Mouse (Mus musculus) kidney, embryonic 14.5 days (tissue): Measurements from ENCODE around the gene Nuak1. TPM values are rescaled to one million over a fixed set of nuclear protein-coding genes. Genes with fewer than 3 reads are reported as not detected.
A peak's percentile ranks its signal among the peaks of the same experiment; 100 is the strongest.

Source experiments
- ATAC-seq: fragments of 200-750 bp; cut with Nextera tagmentation; 2 replicates; pipeline ENCODE4 v1.8.0; 2017; ENCODE audit warnings: moderate number of reproducible peaks, mild to moderate bottlenecking, moderate TSS enrichment, moderate library complexity; ENCODE audit not compliant: low FRiP score, low TSS enrichment
- H3K27ac ChIP-seq: fragments of 300-500 bp; sonication (generic); 2 replicates; pipeline ENCODE4 v1.5.1; 2014; ENCODE audit warnings: low read depth, mild to moderate bottlenecking, low read length, moderate library complexity, mixed read lengths
- H3K27me3 ChIP-seq: fragments of 300-500 bp; sonication (generic); 2 replicates; pipeline ENCODE4 v1.6.1; 2014; ENCODE audit warnings: mild to moderate bottlenecking, low read length; ENCODE audit not compliant: control insufficient read depth, insufficient read depth
- H3K36me3 ChIP-seq: fragments of 300-500 bp; sonication (generic); 2 replicates; pipeline ENCODE4 v1.6.1; 2014; ENCODE audit warnings: low read length, mixed read lengths; ENCODE audit not compliant: control insufficient read depth, insufficient read depth
- H3K4me1 ChIP-seq: fragments of 300-500 bp; sonication (generic); 2 replicates; pipeline ENCODE4 v1.6.1; 2014; ENCODE audit warnings: low read length, mixed read lengths; ENCODE audit not compliant: control insufficient read depth, insufficient read depth
- H3K4me2 ChIP-seq: fragments of 300-500 bp; sonication (generic); replicated peaks from 2 replicates; pipeline ENCODE4 v1.6.1; 2014; ENCODE audit warnings: low read depth, mild to moderate bottlenecking, low read length
- H3K4me3 ChIP-seq: fragments of 300-500 bp; sonication (generic); 2 replicates; pipeline ENCODE4 v1.5.1; 2014; ENCODE audit warnings: mild to moderate bottlenecking, low read length
- H3K9ac ChIP-seq: fragments of 300-500 bp; sonication (generic); 2 replicates; pipeline ENCODE4 v1.6.1; 2014; ENCODE audit warnings: low read depth, mild to moderate bottlenecking, low read length, moderate library complexity
- H3K9me3 ChIP-seq: fragments of 300-500 bp; sonication (generic); 2 replicates; pipeline ENCODE4 v1.6.1; 2016; ENCODE audit warnings: low read length; ENCODE audit not compliant: control insufficient read depth
- WGBS: fragments of 180-500 bp; shearing (Covaris S2); extraction: QIAGEN DNeasy Blood & Tissue Kit; methylation state at CpG from one replicate; pipeline ENCODE4 v1.1.7; 2014; 5-methylcytosine and 5-hydroxymethylcytosine counted together
- polyA plus RNA-seq: library from polyadenylated mRNA; unstranded; fragments of >200 nt; fragmentation: Nextera tagmentation; extraction: Ambion mirVana; gene quantifications from 2 replicates; pipeline ENCODE4 v1.2.1, GENCODE M21; 2014

Gene Nuak1
- polyA plus RNA-seq, 1 experiment from 2014 or later, result 3.0 TPM

DNA sequence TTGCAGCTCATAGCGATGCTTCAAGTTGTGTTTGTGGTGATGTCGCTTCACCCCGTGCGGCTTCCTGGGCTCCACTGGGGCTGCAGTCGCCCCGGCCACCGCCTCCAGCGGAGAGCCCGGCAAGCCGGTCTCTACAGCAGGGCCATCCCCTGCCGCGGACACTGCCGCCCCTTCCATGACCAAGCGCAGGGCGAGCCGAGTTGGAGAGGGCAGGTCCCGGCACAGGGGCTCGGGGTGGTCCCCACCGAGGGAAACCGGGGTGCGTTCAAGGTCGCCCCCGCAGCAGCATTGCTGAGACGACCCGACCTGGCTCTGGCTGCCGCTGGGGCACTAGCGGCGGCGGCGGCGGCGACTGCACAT lies 236 bp downstream of the Nuak1 start:
- peak; percentile 22 for ATAC-seq
- 2% methylated on average over 29 of the region's 32 CpGs for WGBS
- no peaks in the 10 kb centered on the region for H3K27me3 ChIP-seq

DNA sequence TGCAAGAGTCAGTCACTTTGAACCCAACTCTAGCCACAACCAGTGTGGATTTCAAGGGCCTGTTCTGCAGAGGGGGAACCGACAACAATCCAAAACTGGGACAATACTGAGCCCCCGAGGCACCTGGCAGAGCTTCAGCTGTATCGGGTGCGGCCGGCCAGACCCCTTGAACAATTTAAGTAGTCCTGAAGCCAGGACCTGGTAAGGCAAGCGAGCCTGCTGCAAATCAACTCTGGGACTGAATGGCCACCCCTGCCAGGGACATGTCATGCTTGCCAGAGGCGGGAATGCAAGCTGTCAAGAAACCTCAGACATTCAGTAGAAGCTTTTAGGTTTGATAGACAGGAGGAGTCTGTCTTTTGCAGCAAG lies 1.2 kb downstream of the Nuak1 start:
- Histone ChIP-seq H3K27ac (no peak overlapping the region), H3K4me1 (peaks cover 28% of the 10 kb centered on the region)
- 18% methylated on average over 7 of the region's 7 CpGs for WGBS

More for the DNA sequence above, 236 bp downstream of the Nuak1 start:
- Histone ChIP-seq H3K9me3 (no peaks in the 10 kb centered on the region), H3K36me3 (no peaks in the 10 kb centered on the region), H3K9ac (peak overlapping the region; percentile 98), H3K4me3 (peak overlapping the region; percentile 86), H3K4me1 (peaks cover 28% of the 10 kb centered on the region), H3K4me2 (peak overlapping the region; percentile 90), H3K27ac (peak overlapping the region; percentile 99)

DNA sequence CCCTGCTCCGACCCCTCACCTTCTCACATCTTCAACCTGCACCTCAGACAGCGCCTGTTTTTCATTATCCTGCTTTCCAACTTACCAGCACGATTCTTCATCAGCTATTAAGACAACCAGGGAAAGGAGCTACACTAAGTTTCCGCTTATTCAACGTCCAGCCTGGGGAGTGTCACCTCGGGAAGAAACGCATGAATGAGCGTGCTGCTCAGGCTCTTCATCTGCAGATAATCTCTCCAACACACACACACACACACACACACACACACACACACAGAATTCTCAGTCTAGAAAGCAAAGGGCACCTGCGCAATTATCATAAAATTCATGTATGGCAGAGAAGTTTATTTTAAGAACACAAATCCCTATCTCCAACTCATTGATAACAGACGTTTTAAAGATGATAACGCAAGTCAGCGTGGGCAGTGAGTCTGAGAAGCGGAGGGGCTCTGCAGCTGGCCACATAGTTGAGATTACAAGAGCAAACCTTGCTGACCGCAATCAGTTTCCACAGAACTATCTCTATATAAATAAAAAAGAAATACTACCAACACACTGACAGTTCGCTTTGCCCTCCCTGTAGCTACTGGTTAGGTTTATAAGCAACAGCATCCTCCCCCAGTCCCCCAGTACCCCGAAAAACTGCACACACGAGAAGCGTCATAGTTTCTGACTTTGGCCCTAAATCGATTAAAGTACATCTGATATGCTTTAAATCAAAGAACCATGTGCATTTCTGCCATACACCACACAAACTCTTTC lies 1.8 kb downstream of the Nuak1 start:
- peaks cover 28% of the 10 kb centered on the region for H3K4me1 ChIP-seq
- WGBS, result 23% methylated on average over 19 of the region's 19 CpGs
- peak overlapping the region; percentile 98 for H3K9ac ChIP-seq
- no peaks in the 10 kb centered on the region; the same call in 1 of the 2 replicates for H3K36me3 ChIP-seq
- peak overlapping the region; percentile 90 for H3K4me2 ChIP-seq
- no peaks in the 10 kb centered on the region for H3K27me3 ChIP-seq
- no peaks in the 10 kb centered on the region for H3K9me3 ChIP-seq
- H3K27ac ChIP-seq, result peak overlapping the region; percentile 44; the same call in 1 of the 2 replicates
- ATAC-seq, result no peak
- peak overlapping the region; percentile 86 for H3K4me3 ChIP-seq

More for the DNA sequence above, 1.2 kb downstream of the Nuak1 start:
- no peaks in the 10 kb centered on the region for H3K9me3 ChIP-seq
- peak overlapping the region; percentile 98 for H3K9ac ChIP-seq
- H3K36me3 ChIP-seq, result no peaks in the 10 kb centered on the region; the same call in 1 of the 2 replicates
- no peak for ATAC-seq
- H3K27me3 ChIP-seq, result no peaks in the 10 kb centered on the region
- peak overlapping the region; percentile 86 for H3K4me3 ChIP-seq
- peak overlapping the region; percentile 90 for H3K4me2 ChIP-seq

DNA sequence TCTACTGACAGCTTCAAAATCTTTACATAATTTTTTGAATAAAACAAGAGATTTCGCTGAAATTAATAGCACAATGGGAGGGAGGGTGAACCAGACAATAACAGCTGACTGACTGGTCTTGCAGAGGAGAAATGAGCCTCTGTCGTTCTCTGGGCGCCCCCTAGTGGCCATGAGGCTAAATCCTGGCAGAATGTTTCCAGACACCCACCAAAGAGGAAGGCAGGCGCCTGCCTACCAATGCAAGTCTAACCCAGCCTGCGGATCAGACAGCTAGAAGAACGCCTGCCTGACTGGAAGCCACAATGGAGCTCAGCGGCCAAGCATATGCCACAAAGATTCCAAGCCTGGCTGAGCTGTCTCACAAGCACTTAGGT lies 2.4 kb downstream of the Nuak1 start:
- H3K4me3 ChIP-seq, result peak overlapping the region; percentile 86
- ATAC-seq, result no peak
- 0% methylated on average over 7 of the region's 7 CpGs for WGBS
- peak overlapping the region; percentile 90 for H3K4me2 ChIP-seq
- H3K4me1 ChIP-seq, result peaks cover 28% of the 10 kb centered on the region
- H3K9ac ChIP-seq, result peak overlapping the region; percentile 98
- H3K27ac ChIP-seq, result peak overlapping the region; percentile 44; the same call in 1 of the 2 replicates
- H3K27me3 ChIP-seq, result no peaks in the 10 kb centered on the region
- H3K9me3 ChIP-seq, result no peaks in the 10 kb centered on the region
- no peaks in the 10 kb centered on the region; the same call in 1 of the 2 replicates for H3K36me3 ChIP-seq

DNA sequence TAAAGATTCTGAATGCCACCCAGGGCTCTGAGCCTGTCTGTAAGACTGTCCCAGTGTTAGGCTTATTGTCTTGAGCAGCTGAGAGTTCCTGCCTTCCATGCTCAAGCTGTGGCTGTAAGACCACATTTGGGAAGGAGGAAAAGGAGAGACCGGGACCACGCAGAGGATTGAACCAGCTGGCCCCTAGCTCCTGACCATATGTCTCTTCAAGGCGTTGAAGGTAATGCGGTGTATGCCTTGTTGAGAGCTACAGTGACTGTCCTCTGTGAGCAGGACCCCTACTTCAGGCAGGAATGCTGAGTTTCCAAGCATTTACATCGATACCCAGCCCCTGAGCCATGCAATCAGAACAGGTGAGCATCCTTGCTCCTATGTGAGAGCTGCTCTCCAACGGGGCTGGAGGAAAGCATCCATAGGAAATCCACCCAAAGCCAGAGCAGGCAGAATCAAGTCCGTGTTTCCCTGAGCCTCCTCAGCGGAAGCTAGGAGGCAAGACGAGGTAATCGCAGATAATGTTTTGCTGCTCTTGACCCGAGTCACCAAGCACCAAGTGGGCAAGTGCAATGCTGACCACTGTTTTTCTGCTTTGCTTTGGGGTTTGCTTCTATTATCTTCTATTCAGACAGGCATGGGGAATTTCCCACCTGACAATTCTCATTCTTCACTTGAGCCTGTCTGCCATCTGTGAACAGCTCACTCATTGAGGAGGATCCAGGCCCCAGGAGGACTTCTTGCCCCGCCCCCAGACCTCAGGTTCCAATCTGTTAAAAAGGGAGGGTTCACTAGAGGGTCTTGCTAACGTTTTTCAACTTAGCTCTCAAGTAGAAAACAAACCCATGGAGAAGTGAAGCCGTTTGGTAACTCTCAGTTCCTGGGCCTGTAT lies 3.0 kb downstream of the Nuak1 start:
- Histone ChIP-seq H3K4me2 (peak overlapping the region; percentile 90), H3K27me3 (no peaks in the 10 kb centered on the region), H3K9me3 (no peaks in the 10 kb centered on the region), H3K36me3 (no peaks in the 10 kb centered on the region; the same call in 1 of the 2 replicates), H3K27ac (no peak overlapping the region), H3K4me1 (peaks cover 24% of the 10 kb centered on the region), H3K4me3 (peak overlapping the region; percentile 86), H3K9ac (peak overlapping the region; percentile 37)
- 25% methylated on average over 14 of the region's 14 CpGs for WGBS
- ATAC-seq, result no peak

DNA sequence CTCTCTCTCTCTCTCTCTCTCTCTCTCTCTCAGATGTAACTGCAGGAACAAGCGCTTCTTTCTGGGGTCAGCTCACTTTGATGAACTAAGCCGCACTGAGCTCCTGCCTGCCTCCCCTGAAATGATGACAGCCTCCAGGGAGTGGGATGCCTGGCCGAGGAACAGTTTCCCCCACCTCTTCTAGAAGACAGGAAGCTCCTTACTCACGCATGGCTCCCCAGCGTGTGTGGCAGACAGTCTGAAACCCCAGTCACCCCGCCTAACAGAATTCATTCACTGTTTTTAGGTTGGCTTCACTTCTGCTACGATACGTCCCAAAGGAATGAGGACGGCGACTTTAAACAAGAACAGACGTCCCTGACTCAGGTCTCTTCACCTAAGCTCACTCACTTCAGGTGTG lies 4.5 kb downstream of the Nuak1 start:
- Histone ChIP-seq H3K9ac (no peak overlapping the region), H3K4me2 (no peak overlapping the region), H3K36me3 (peaks cover 6% of the 10 kb centered on the region; the same call in 1 of the 2 replicates), H3K9me3 (no peaks in the 10 kb centered on the region), H3K4me1 (peaks cover 13% of the 10 kb centered on the region; the same call in 1 of the 2 replicates), H3K4me3 (no peak overlapping the region), H3K27me3 (no peaks in the 10 kb centered on the region), H3K27ac (no peak overlapping the region)
- 67% methylated on average over 11 of the region's 11 CpGs for WGBS
- ATAC-seq, result no peak

DNA sequence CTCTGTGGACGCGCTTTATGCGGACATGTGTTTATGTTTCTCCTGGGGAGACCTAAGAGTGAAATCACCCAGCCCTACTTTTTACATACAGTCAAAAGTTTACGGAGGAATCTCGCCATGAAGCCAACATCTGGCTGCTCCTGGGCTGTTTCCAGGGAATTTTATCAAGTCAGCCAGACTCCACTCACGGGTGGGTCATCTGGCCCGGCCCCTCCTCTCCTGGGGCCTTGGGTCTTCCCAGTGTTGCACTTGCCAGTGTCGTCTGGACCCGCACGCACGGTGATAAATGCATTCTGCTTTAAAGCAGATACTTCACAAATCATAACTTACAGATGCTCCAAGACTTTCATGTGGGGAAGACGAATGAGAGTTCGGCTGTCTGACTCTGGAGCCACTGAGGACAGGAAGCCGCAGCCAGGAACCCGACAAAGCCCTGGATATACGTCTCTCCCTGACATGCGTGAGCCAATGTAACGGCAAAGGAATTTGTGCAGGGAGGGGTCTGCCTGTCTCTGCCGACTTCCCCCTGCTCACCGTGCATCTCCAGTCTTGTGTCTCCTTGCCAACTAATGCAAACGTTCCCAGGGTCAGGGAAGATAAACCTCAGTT lies 7.1 kb downstream of the Nuak1 start:
- no peak for ATAC-seq
- Histone ChIP-seq H3K9ac (no peak overlapping the region), H3K4me1 (peaks cover 9% of the 10 kb centered on the region; the same call in 1 of the 2 replicates), H3K36me3 (peaks cover 6% of the 10 kb centered on the region; the same call in 1 of the 2 replicates), H3K9me3 (no peaks in the 10 kb centered on the region), H3K4me2 (no peak overlapping the region), H3K27me3 (no peaks in the 10 kb centered on the region), H3K27ac (no peak overlapping the region), H3K4me3 (no peak overlapping the region)
- 61% methylated on average over 21 of the region's 21 CpGs for WGBS

DNA sequence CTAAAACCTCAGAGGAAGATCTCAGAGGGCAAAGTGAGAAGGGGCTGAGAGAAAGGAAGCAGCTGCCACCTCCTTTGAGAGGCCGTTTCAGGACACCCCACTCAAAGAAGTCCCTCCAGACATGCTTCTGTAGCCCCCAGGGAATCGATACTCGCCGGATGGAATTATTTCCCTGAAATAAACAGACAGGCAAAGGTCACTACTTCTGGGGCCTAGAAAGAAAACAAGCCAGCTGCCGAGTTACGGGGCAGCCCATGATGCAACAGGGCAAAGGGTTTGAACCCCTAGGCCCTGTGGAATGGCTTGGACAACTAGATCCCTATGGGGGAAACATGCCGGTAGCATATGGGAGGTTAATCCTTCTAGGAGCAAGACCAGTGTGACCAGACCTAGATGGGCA lies 16.0 kb downstream of the Nuak1 start:
- Histone ChIP-seq H3K4me3 (no peak overlapping the region), H3K4me1 (peaks cover 6% of the 10 kb centered on the region; the same call in 1 of the 2 replicates), H3K27ac (no peak overlapping the region), H3K27me3 (no peaks in the 10 kb centered on the region), H3K36me3 (peaks cover 3% of the 10 kb centered on the region; the same call in 1 of the 2 replicates), H3K9ac (no peak overlapping the region), H3K9me3 (no peaks in the 10 kb centered on the region), H3K4me2 (no peak overlapping the region)
- ATAC-seq, result 0 out of 2 replicates have a peak, but pooled peaks have one; percentile 48
- 34% methylated on average over 7 of the region's 7 CpGs for WGBS
